Mouse (Mus musculus) hindbrain, embryonic 16.5 days (tissue): ENCODE data around the gene Tmc7. TPM values are rescaled to one million over a fixed set of nuclear protein-coding genes. Genes with fewer than 3 reads are reported as not detected.

Experiments
- ATAC-seq: fragments of 200-750 bp; cut with Nextera tagmentation; 2 replicates; pipeline ENCODE4 v1.8.0; 2017; ENCODE audit warnings: moderate TSS enrichment, moderate library complexity
- H3K27ac ChIP-seq: fragments of 300-500 bp; sonication (generic); 2 replicates; pipeline ENCODE4 v1.5.1; 2014; ENCODE audit warnings: low read depth, mild to moderate bottlenecking, control low read depth, low read length, moderate library complexity
- H3K27me3 ChIP-seq: fragments of 300-500 bp; sonication (generic); replicated peaks from 2 replicates; pipeline ENCODE4 v1.6.1; 2014; ENCODE audit warnings: low read length; ENCODE audit not compliant: control insufficient read depth, insufficient read depth
- H3K36me3 ChIP-seq: fragments of 300-500 bp; sonication (generic); 2 replicates; pipeline ENCODE4 v1.6.1; 2014; ENCODE audit warnings: mild to moderate bottlenecking, low read length, moderate library complexity, mixed read lengths; ENCODE audit not compliant: control insufficient read depth, insufficient read depth
- H3K4me1 ChIP-seq: fragments of 300-500 bp; sonication (generic); 2 replicates; pipeline ENCODE4 v1.6.1; 2014; ENCODE audit warnings: low read depth, low read length; ENCODE audit not compliant: control insufficient read depth, insufficient read depth
- H3K4me2 ChIP-seq: fragments of 300-500 bp; sonication (generic); 2 replicates; pipeline ENCODE4 v1.6.1; 2014; ENCODE audit warnings: mild to moderate bottlenecking, low read length, control low read depth, moderate library complexity
- H3K4me3 ChIP-seq: fragments of 300-500 bp; sonication (generic); 2 replicates; pipeline ENCODE4 v1.5.1; 2014; ENCODE audit warnings: mild to moderate bottlenecking, low read length, control low read depth, moderate library complexity
- H3K9ac ChIP-seq: fragments of 300-500 bp; sonication (generic); 2 replicates; pipeline ENCODE4 v1.6.1; 2014; ENCODE audit warnings: low read depth, mild to moderate bottlenecking, control low read depth, low read length, moderate library complexity
- H3K9me3 ChIP-seq: fragments of 300-500 bp; sonication (generic); 2 replicates; pipeline ENCODE4 v1.6.1; 2014; ENCODE audit warnings: mild to moderate bottlenecking, low read length, moderate library complexity; ENCODE audit not compliant: control insufficient read depth
- WGBS: fragments of 180-500 bp; shearing (Covaris S2); extraction: QIAGEN DNeasy Blood & Tissue Kit; methylation state at CpG from one replicate; pipeline ENCODE4 v1.1.7; 2014; 5-methylcytosine and 5-hydroxymethylcytosine counted together
- polyA plus RNA-seq: library from polyadenylated mRNA; unstranded; fragments of >200 nt; fragmentation: Nextera tagmentation; extraction: Ambion mirVana; gene quantifications from 2 replicates; pipeline ENCODE4 v1.2.1, GENCODE M21; 2015

The Tmc7 gene
- polyA plus RNA-seq, 1 experiment from 2014 or later = 7.9 TPM

GRCm38 (mm10) chr7:118499784-118500435 lies 84.6 kb downstream of the Tmc7 start:
- no peaks in the 10 kb centered on the region; the same call in 1 of the 2 replicates for H3K9me3 ChIP-seq
- H3K4me2 ChIP-seq = no peak overlapping the region
- H3K27me3 ChIP-seq = no peaks in the 10 kb centered on the region
- no peaks in the 10 kb centered on the region for H3K4me1 ChIP-seq
- no peak overlapping the region for H3K9ac ChIP-seq
- no peak for ATAC-seq
- 76% methylated on average over 7 of the region's 7 CpGs for WGBS
- no peak overlapping the region for H3K4me3 ChIP-seq
- no peaks in the 10 kb centered on the region for H3K36me3 ChIP-seq
- no peak overlapping the region for H3K27ac ChIP-seq

- no peaks in the 10 kb centered on the region for H3K27me3 ChIP-seq
- H3K4me3 ChIP-seq = no peak overlapping the region
- no peaks in the 10 kb centered on the region; the same call in 1 of the 2 replicates for H3K9me3 ChIP-seq
- H3K4me2 ChIP-seq = no peak overlapping the region
- ATAC-seq = no peak
- H3K9ac ChIP-seq = no peak overlapping the region
- H3K36me3 ChIP-seq = no peaks in the 10 kb centered on the region
- 86% methylated on average over 12 of the region's 12 CpGs for WGBS
- no peaks in the 10 kb centered on the region for H3K4me1 ChIP-seq
- no peak overlapping the region for H3K27ac ChIP-seq
These were observed 85.4 kb downstream of the Tmc7 start for GRCm38 (mm10) chr7:118498984-118499783.

GRCm38 (mm10) chr7:118494892-118495579 lies 89.5 kb downstream of the Tmc7 start:
- H3K4me1 ChIP-seq = peaks cover 11% of the 10 kb centered on the region
- H3K4me3 ChIP-seq = no peak overlapping the region
- H3K36me3 ChIP-seq = no peaks in the 10 kb centered on the region
- H3K27ac ChIP-seq = no peak overlapping the region
- no peak overlapping the region for H3K4me2 ChIP-seq
- no peaks in the 10 kb centered on the region; the same call in 1 of the 2 replicates for H3K9me3 ChIP-seq
- no peak overlapping the region for H3K9ac ChIP-seq
- WGBS = 74% methylated on average over 4 of the region's 4 CpGs
- no peak for ATAC-seq
- H3K27me3 ChIP-seq = peaks cover 19% of the 10 kb centered on the region

DNA sequence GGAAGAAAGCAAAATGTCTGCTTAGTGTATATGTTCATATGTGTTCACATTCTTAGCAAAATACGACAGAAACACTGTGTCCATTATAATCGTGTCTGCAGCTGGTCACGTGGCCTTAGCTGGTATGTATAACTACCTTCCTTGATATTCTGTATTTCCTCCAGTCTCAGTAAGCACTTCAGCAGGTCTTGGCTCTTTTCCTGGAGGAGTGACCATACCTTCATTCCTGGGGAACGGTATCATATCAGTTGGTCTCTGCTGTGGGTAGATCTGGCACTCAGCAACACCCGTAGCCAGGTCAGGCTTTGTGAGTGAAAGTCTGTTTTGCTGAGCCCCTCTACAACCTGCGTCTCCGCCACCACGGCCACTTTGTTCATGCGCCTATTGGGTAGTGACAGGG lies 90.6 kb downstream of the Tmc7 start:
- Histone ChIP-seq H3K36me3 (no peaks in the 10 kb centered on the region), H3K4me1 (peaks cover 11% of the 10 kb centered on the region), H3K27ac (no peak overlapping the region), H3K27me3 (peaks cover 26% of the 10 kb centered on the region), H3K9me3 (no peaks in the 10 kb centered on the region; the same call in 1 of the 2 replicates), H3K4me3 (no peak overlapping the region), H3K9ac (no peak overlapping the region), H3K4me2 (no peak overlapping the region)
- ATAC-seq = no peak
- 91% methylated on average over 9 of the region's 9 CpGs for WGBS

DNA sequence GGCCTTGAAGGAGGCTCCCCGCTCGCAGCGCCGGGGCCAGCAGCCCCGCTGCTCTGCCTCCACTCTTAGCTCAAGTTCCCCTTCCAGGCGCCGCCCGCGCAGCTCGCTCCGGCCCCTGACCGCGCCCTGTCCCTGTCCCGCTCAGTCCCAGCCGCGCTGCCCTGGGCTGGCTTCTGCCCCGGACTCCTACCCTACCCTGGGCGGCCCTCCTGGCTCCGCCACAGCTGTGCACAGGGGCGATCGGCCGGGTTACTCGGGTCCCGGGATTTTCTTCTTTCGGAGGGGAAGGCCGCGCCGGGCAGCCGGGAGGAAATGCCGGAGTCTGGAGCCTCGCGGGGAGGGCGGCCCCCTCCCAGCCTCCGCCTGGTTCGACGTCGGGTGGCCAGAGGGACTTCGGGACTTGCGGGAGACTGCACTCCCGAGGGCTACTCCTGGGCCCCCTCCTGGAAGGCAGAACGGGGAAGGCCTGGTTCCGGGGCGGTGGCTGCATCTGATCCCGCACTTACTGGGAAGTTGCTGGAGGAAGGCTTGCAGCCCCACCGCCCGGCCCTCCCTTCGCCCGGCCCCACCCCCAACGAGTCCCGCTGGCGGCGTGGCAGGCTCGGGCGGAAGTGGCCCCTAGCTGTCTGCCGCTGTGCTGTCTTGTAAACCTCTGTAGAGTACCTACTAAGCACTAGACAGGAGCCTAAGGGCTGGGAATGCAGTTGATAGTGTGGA lies 92.9 kb downstream of the Tmc7 start, which contains the start of gene Itpripl2:
TSS of gene Itpripl2 (minus strand) at position 545 of the 717 bp plus-strand sequence.
- under 1% methylated on average over 55 of the region's 55 CpGs for WGBS
- H3K4me2 ChIP-seq = peak within 1 kb of the TSS; percentile 78
- H3K27ac ChIP-seq = peak within 1 kb of the TSS; percentile 42
- peaks cover 11% of the 10 kb centered on the region for H3K4me1 ChIP-seq
- peak; percentile 87 for ATAC-seq
- H3K4me3 ChIP-seq = peak within 1 kb of the TSS; percentile 55
- H3K9me3 ChIP-seq = no peaks in the 10 kb centered on the region
- no peaks in the 10 kb centered on the region for H3K36me3 ChIP-seq
- peak within 1 kb of the TSS; percentile 70 for H3K9ac ChIP-seq
- H3K27me3 ChIP-seq = peaks cover 28% of the 10 kb centered on the region

GRCm38 (mm10) chr7:118490666-118491430 lies 93.7 kb downstream of the Tmc7 start:
- H3K4me2 ChIP-seq = peak overlapping the region; percentile 78
- H3K9me3 ChIP-seq = no peaks in the 10 kb centered on the region
- peak; percentile 62 for ATAC-seq
- H3K27me3 ChIP-seq = peaks cover 28% of the 10 kb centered on the region
- H3K27ac ChIP-seq = no peak overlapping the region
- peak overlapping the region; percentile 70 for H3K9ac ChIP-seq
- WGBS = 3% methylated on average over 59 of the region's 67 CpGs
- peaks cover 11% of the 10 kb centered on the region for H3K4me1 ChIP-seq
- H3K36me3 ChIP-seq = no peaks in the 10 kb centered on the region
- H3K4me3 ChIP-seq = peak overlapping the region; percentile 55

DNA sequence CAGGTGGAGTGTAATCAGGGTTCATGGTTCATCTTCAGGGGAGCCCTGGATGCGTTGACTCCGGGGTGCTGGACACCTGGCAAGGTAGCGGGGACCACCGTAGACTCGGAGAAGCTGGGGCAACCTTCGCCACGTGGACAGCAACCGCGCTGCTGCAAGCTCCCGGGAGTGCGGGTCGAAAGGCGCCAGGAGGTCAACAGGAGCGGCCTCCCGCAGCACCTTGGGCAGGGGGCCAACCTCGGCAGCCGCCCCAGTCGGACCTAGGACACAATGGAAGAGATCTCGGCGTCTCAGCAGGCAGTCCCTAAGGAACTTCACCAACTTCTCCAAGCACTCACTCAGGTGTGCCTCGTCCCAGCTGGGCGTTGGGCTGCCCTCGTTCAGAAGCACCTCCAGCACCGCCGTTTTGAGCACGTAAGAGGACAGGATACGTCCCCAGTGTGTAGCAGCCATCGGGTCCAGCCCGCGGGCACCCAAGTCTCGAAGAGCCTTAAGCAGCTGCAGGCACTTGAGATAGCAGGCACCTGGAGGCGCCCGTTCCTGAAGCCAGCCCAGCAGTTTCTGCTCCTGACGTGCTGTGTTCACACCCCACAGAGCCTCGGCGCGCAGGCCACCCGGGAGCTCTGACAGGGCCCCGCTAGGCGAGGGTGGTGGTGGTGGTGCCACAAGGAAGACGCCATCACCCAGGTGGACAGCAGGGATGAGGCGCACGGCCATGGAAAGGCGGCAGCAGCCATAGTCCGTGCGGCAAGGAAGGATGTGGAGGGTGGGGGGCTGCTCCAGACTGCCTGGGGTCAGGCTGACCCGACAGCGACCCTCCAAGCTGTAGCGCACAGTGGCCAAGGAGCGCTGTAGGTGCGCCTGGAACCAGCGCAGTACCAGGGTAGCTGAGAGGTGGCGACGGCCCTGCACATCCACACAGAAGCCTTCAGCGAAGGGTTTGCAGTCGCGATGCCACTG lies 94.5 kb downstream of the Tmc7 start:
- peak overlapping the region; percentile 78 for H3K4me2 ChIP-seq
- 14% methylated on average over 57 of the region's 57 CpGs for WGBS
- H3K4me1 ChIP-seq = peaks cover 11% of the 10 kb centered on the region
- peaks cover 28% of the 10 kb centered on the region for H3K27me3 ChIP-seq
- no peaks in the 10 kb centered on the region for H3K36me3 ChIP-seq
- no peak overlapping the region for H3K27ac ChIP-seq
- no peak for ATAC-seq
- H3K4me3 ChIP-seq = peak overlapping the region; percentile 55; the same call in 1 of the 2 replicates
- H3K9ac ChIP-seq = no peak overlapping the region
- no peaks in the 10 kb centered on the region for H3K9me3 ChIP-seq
